Mouse (Mus musculus): Measurements from ENCODE around the gene Zc3h12d. TPM values are rescaled to one million over a fixed set of nuclear protein-coding genes. Genes with fewer than 3 reads are reported as not detected.
"Not testable (repeated sequence)": the region's sequence is repeated elsewhere in the genome, so short reads cannot be mapped to it uniquely, and the experiment has no call there.

Gene Zc3h12d
- polyA plus RNA-seq, 1 experiment, result not detected

DNA sequence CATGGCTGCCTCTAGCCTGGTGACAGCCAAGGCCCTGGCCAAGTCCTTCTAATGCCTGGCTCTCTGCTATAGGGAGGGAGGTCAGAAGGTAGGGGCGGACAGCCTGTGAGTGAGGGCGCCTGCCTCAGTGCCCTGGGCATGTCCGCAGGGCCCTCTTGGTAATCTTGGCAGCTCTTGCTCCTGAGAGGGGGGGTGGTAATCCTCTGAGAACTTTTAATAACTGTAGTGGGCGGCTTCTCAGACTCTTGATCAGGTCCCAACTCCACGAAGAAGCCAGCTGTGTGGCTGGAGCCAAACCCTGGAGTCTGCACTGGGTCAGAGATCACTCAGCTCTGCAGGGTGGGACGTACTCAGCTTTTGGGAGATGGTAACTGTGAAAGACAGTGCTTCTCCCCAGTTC, 31.9 kb downstream of the Zc3h12d start:
- H3K27me3 ChIP-seq (ENCODE audit: control insufficient read depth), result peaks cover 21% of the 10 kb centered on the region
- TF ChIP-seq GATA1 (IDR thresholded peaks at IDR 0.05; ENCODE audit: low read length) (no peak), TAL1 (IDR thresholded peaks at IDR 0.05; ENCODE audit: low read length) (no peak)

DNA sequence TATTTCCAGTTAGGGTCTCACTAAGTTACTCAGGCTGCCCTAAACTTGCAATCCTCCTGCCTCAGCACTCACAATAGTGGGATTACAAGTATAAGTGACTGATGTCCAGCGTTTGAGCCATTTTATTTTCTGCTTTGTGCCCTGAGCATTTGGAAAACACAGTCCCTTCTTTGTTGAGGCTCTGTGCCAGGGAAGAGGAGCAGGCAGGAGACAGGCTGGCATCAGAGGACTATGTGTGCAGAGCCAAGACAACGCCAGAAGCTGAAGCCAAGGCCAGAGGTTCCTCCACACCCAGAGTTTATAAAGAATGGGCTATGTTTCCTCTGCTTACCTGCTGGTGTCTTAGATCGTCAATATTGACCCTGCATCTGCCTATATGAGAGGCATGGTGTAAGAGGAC, 32.5 kb downstream of the Zc3h12d start:
- Histone ChIP-seq H3K4me3 (replicated peaks) (no peak overlapping the region), H3K4me1 (ENCODE audit: control insufficient read depth) (no peaks in the 10 kb centered on the region), H3K27me3 (ENCODE audit: control insufficient read depth) (peaks cover 21% of the 10 kb centered on the region), H3K36me3 (ENCODE audit: control insufficient read depth) (no peaks in the 10 kb centered on the region), H3K9me3 (ENCODE audit: control insufficient read depth, low read length) (peaks cover 5% of the 10 kb centered on the region)
- TF ChIP-seq GATA1 (IDR thresholded peaks at IDR 0.05; ENCODE audit: low read length) (no peak), TAL1 (IDR thresholded peaks at IDR 0.05; ENCODE audit: low read length) (no peak)

More for the DNA sequence above, 31.9 kb downstream of the Zc3h12d start:
- H3K9me3 ChIP-seq (ENCODE audit: control insufficient read depth, low read length), result peaks cover 5% of the 10 kb centered on the region
- no peaks in the 10 kb centered on the region for H3K4me1 ChIP-seq (ENCODE audit: control insufficient read depth)
- H3K36me3 ChIP-seq (ENCODE audit: control insufficient read depth), result no peaks in the 10 kb centered on the region
- H3K4me3 ChIP-seq (replicated peaks), result no peak overlapping the region

DNA sequence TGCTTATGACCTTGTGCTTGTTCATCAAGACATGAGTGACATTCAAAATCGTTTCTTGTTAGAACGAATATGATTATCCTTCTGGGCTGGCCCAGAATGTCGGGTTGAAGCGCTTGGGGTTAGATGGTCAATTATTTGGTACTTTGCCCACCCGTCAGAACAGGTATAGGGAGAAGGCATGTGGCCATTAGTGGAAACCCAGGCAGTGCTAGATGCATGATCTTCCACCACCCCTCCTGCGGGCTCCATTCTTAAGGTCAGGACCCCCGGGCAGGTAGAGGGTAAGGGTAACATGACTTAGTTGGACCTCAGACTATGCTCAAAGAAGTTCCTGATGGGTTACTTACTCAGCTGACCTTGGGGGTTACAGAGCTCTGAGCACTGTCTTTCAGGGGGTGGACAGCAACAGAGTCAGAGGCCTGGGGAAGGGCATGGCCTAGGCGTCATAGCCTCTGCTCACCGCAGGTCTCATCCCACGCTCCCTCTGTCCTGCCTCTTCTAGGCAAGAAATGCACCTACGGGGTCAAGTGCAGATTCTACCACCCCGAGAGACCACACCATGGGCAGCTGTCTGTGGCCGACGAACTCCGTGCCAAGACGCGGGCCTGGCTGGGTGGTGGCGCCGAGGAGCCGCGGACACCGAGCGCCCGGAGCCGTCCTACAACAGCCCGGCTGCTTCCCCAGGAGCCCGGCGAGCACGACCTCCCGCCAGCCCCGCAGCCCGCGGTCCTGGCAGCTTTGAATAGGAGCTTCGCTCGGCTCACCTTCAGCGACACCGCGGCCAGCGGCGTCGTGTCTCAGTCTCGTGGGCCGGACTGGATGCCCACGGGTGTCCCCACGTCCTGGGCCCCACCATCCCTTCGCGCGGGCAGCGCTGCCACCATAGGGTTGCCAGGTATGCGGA, 34.7 kb downstream of the Zc3h12d start:
- peaks cover 4% of the 10 kb centered on the region for H3K9me3 ChIP-seq (ENCODE audit: control insufficient read depth, low read length)
- H3K27me3 ChIP-seq (ENCODE audit: control insufficient read depth), result peaks cover 21% of the 10 kb centered on the region
- TF ChIP-seq GATA1 (IDR thresholded peaks at IDR 0.05; ENCODE audit: low read length) (no peak), TAL1 (IDR thresholded peaks at IDR 0.05; ENCODE audit: low read length) (no peak)
- H3K36me3 ChIP-seq (ENCODE audit: control insufficient read depth), result no peaks in the 10 kb centered on the region
- H3K4me1 ChIP-seq (ENCODE audit: control insufficient read depth), result no peaks in the 10 kb centered on the region
- no peak overlapping the region for H3K4me3 ChIP-seq (replicated peaks)

DNA sequence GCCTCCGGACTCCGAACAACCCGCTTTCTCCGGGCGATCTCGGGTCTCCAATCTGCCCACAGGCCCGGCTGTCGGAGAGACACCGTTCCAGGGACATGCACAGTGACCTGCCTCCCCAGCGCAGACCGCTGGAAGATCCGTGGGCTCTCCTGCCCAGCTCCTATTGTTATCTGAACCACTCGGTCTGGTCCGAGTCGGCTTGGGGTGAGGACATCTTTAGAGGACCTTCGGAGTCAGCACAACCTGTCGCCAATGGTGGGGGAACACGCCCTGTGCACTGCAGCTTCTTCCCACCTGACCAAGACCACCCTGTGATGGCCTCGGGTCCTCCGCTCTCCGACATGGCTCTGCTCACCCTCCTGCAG, 35.4 kb downstream of the Zc3h12d start:
- Histone ChIP-seq H3K4me1 (ENCODE audit: control insufficient read depth) (no peaks in the 10 kb centered on the region), H3K4me3 (replicated peaks) (no peak overlapping the region), H3K36me3 (ENCODE audit: control insufficient read depth) (no peaks in the 10 kb centered on the region), H3K27me3 (ENCODE audit: control insufficient read depth) (peaks cover 21% of the 10 kb centered on the region), H3K9me3 (ENCODE audit: control insufficient read depth, low read length) (no peaks in the 10 kb centered on the region)
- TF ChIP-seq GATA1 (IDR thresholded peaks at IDR 0.05; ENCODE audit: low read length), result no peak
- no peak for TF ChIP-seq TAL1 (IDR thresholded peaks at IDR 0.05; ENCODE audit: low read length)

DNA sequence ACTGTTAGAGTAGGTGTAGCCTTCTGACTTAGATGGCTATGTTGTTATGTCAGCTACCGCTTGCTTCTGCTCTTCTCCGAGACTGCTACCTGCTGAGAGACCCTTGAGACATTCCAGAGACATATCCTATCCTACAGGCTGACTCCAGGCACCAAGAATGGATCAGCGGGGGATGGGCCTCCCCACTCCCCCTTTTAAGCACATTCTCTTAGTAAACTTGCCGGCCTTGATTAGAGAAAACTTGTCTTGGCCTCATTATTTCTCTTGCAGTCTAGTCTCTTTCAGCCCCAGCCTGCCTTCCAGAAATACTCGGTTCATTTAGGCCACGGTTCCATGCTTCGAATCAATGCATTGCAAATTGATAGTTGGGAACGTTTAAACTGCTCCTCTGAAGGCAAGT, 37.5 kb downstream of the Zc3h12d start:
- Histone ChIP-seq H3K9me3 (ENCODE audit: control insufficient read depth, low read length) (no peaks in the 10 kb centered on the region), H3K36me3 (ENCODE audit: control insufficient read depth) (no peaks in the 10 kb centered on the region), H3K27me3 (ENCODE audit: control insufficient read depth) (peaks cover 21% of the 10 kb centered on the region), H3K4me3 (replicated peaks) (no peak overlapping the region), H3K4me1 (ENCODE audit: control insufficient read depth) (no peaks in the 10 kb centered on the region)
- TF ChIP-seq TAL1 (IDR thresholded peaks at IDR 0.05; ENCODE audit: low read length) (no peak), GATA1 (IDR thresholded peaks at IDR 0.05; ENCODE audit: low read length) (no peak)

DNA sequence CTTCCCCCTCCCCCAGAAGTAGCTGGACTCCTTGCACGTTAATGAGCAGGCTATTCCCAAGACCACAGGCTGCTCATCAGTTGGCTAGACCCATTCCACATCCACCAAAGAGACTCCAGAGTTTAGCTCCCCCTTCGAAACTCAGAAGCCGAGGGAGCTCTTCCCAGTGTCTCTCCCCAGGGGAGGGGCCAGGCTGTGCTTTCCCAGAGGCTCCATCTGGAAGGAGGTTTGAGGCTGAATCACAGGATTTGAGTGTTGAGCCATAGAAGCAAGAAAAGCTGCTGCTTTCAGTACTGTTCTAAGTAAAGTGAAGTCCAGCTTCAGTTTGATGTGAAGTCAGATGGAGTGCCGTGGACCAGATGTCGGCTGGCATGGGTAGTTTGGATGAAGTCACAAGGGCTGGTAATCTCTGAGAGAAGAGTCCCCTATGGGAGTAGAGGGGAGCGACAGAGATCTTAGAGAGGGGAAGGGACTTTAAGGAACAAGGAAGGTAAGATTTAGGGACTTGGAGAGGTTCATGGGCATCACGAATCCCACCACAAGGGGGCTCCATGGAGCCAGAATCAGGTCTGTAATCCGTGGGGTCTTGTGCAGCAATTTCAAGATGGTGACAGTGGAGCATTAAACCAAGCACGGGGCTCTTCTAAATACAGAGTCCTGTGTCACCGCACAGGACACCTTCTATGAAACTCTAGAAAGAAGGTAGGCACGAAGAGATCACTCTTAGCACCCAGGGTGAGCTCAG, 38.5 kb downstream of the Zc3h12d start:
- Histone ChIP-seq H3K9me3 (ENCODE audit: control insufficient read depth, low read length) (no peaks in the 10 kb centered on the region), H3K4me1 (ENCODE audit: control insufficient read depth) (no peaks in the 10 kb centered on the region), H3K36me3 (ENCODE audit: control insufficient read depth) (no peaks in the 10 kb centered on the region), H3K4me3 (replicated peaks) (no peak overlapping the region), H3K27me3 (ENCODE audit: control insufficient read depth) (peaks cover 21% of the 10 kb centered on the region)
- TF ChIP-seq TAL1 (IDR thresholded peaks at IDR 0.05; ENCODE audit: low read length), result no peak
- no peak for TF ChIP-seq GATA1 (IDR thresholded peaks at IDR 0.05; ENCODE audit: low read length)

DNA sequence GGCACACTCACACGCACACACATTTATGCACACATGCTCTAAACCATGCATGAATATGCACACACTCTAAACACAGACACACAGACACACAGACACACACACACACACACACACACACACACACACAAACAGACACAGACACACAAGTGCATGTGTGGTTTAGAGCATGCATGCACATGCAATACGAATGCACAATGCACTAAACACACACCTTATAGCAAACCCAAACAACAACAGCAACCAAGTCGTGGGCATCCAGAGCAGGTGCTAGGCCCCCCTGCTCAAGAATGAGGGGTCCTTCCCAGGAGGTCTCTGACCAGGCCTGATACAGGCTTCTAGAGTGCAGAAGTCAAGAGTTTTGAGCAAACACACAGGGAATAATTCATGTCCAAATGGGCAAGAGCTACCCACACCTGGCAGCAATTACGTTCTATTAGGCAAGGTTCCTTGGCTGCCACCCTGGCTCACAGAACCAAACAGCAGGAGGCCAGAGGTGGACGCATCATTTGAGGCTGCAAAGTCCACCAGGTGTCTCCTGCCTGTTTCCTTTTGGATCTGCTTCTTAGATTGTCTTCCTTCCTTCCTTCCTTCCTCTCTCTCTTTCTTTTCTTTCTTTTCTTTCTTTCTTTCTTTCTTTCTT, 39.2 kb downstream of the Zc3h12d start:
- no peaks in the 10 kb centered on the region for H3K9me3 ChIP-seq (ENCODE audit: control insufficient read depth, low read length)
- no peaks in the 10 kb centered on the region for H3K4me1 ChIP-seq (ENCODE audit: control insufficient read depth)
- TF ChIP-seq GATA1 (IDR thresholded peaks at IDR 0.05; ENCODE audit: low read length) (no peak), TAL1 (IDR thresholded peaks at IDR 0.05; ENCODE audit: low read length) (no peak)
- H3K36me3 ChIP-seq (ENCODE audit: control insufficient read depth), result no peaks in the 10 kb centered on the region
- H3K27me3 ChIP-seq (ENCODE audit: control insufficient read depth), result peaks cover 19% of the 10 kb centered on the region
- H3K4me3 ChIP-seq (replicated peaks), result no peak overlapping the region

DNA sequence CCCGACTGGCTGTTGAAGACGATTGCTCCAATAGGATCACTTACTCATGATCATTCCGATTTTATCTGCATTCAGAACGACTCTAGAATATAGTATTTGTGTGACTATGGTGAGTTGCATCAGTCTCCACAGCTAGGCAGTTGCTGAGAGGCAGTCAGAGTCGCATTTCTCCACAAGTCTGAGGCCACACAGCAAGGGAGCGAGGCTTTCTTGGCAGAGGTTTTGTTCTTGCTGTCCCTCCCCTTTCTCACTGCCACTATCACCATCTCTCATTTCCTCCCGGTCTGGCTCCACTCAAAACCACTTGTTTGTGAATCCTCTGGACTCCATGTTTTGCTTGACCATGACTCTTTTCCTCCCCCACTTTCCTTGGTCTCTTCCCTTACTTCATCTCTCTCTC, 41.9 kb downstream of the Zc3h12d start:
- TF ChIP-seq GATA1 (IDR thresholded peaks at IDR 0.05; ENCODE audit: low read length), result no peak
- TF ChIP-seq TAL1 (IDR thresholded peaks at IDR 0.05; ENCODE audit: low read length), result no peak
- Histone ChIP-seq H3K4me1 (ENCODE audit: control insufficient read depth) (no peaks in the 10 kb centered on the region), H3K27me3 (ENCODE audit: control insufficient read depth) (no peaks in the 10 kb centered on the region), H3K36me3 (ENCODE audit: control insufficient read depth) (no peaks in the 10 kb centered on the region), H3K9me3 (ENCODE audit: control insufficient read depth, low read length) (no peaks in the 10 kb centered on the region), H3K4me3 (replicated peaks) (no peak overlapping the region)

DNA sequence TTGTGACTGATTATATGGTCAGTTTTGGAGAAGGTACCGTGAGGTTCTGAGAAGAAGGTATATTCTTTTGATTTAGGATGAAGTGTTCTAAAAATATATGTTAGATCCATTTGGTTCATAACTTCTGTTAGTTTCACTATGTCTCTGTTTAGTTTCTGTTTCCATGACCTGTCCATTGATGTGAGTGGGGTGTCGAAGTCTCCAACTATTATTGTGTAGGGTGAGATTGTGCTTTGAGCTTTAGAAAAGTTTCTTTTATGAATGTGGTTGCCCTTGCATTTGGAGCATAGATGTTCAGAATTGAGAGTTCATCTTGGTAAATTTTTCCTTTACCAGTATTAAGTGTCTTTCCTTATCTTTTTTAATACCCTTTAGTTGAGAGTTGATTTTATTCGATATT, 48.0 kb downstream of the Zc3h12d start:
- not testable (repeated sequence) for H3K9me3 ChIP-seq (ENCODE audit: control insufficient read depth, low read length); H3K36me3 ChIP-seq (ENCODE audit: control insufficient read depth)

More for the DNA sequence above, 48.0 kb downstream of the Zc3h12d start:
- not testable (repeated sequence) for H3K4me1 ChIP-seq (ENCODE audit: control insufficient read depth); H3K4me3 ChIP-seq (replicated peaks); H3K27me3 ChIP-seq (ENCODE audit: control insufficient read depth)
